30 mouse cellular contexts compared by ENCODE assay signal in the genomic region with DNA sequence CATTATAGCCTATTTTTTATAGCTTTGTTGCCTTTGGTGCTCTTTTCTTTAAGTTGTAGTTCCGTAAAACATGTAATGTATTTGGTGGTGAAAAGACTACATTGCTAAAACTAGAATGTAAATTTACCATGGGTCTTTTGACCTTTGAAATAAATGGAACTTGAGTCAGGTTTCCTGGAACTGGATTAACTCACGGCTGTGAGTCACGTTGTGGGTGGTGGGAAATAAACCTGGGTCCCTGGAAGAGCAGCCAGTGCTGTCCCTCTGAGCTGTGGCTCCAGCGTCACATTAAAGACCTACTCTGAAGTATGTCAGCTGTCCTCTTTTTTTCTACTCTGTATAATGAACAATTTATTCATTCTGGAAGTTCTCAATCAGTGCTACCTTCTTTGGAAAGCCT. TPM values are rescaled to one million over a fixed set of nuclear protein-coding genes. Genes with fewer than 3 reads are reported as not detected.
DNase-seq lines count a peak whose midpoint lies in the region; ATAC-seq and TF ChIP-seq lines count a peak whose summit lies in the region.
"Had no signal": no experiment of that assay in that cellular context is flagged by ENCODE, and none has a peak within 500 bp of the region (broad histone marks: within the 10 kb centered on the region; RNA-seq: fewer than 3 reads in every experiment).

No protein-coding gene starts in this region.

- H3K27me3 ChIP-seq in kidney, adult 2 months (replicated peaks; ENCODE audit: control insufficient read depth, insufficient read depth, low read length): no peaks in the 10 kb centered on the region
- no peaks in the 10 kb centered on the region for H3K27me3 ChIP-seq in liver, postnatal 0 days (ENCODE audit: insufficient read depth, low read length)
- H3K27me3 ChIP-seq: embryonic facial prominence, embryonic 13.5 days; hindbrain, embryonic 12.5 days; hindbrain, embryonic 15.5 days; intestine, embryonic 15.5 days; Patski had no signal

- H3K27ac ChIP-seq in kidney, adult 2 months (ENCODE audit: insufficient read depth, low read depth, low read length): no peak overlapping the region
- no peak overlapping the region for H3K27ac ChIP-seq in liver, postnatal 0 days (ENCODE audit: low read depth)
- H3K27ac ChIP-seq: embryonic facial prominence, embryonic 10.5 days; embryonic facial prominence, embryonic 13.5 days; forebrain, embryonic 10.5 days; gastrocnemius, adult 2 months; hindbrain, embryonic 12.5 days; hindbrain, embryonic 15.5 days; intestine, embryonic 15.5 days had no signal

- no peaks in the 10 kb centered on the region for H3K36me3 ChIP-seq in kidney, adult 2 months (ENCODE audit: control insufficient read depth, insufficient read depth, low read length)
- no peaks in the 10 kb centered on the region for H3K36me3 ChIP-seq in liver, postnatal 0 days (replicated peaks; ENCODE audit: insufficient read depth, low read length)
- H3K36me3 ChIP-seq: embryonic facial prominence, embryonic 10.5 days; embryonic facial prominence, embryonic 13.5 days; forebrain, embryonic 10.5 days; hindbrain, embryonic 12.5 days; hindbrain, embryonic 15.5 days; intestine, embryonic 15.5 days had no signal

- ATAC-seq in activated CD4-positive, CD25-positive, alpha-beta regulatory T cell, adult 4 months: peak; percentile 23
- no peak for ATAC-seq in liver, postnatal 0 days
- ATAC-seq: forebrain, embryonic 14.5 days; forebrain, postnatal 0 days; intestine, embryonic 15.5 days; Patski had no signal

- TF ChIP-seq EP300 in liver, postnatal 0 days (IDR thresholded peaks at IDR 0.05; ENCODE audit: low read depth): no peak

- no peak overlapping the region for H3K4me2 ChIP-seq in liver, postnatal 0 days (ENCODE audit: low read depth, low read length)
- H3K4me2 ChIP-seq: embryonic facial prominence, embryonic 13.5 days; heart, embryonic 11.5 days; hindbrain, embryonic 12.5 days; hindbrain, embryonic 15.5 days; intestine, embryonic 15.5 days had no signal

- H3K4me1 ChIP-seq in kidney, adult 2 months (ENCODE audit: control insufficient read depth, insufficient read depth, low read length): no peaks in the 10 kb centered on the region
- H3K4me1 ChIP-seq in liver, postnatal 0 days (ENCODE audit: insufficient read depth): no peaks in the 10 kb centered on the region
- H3K4me1 ChIP-seq: embryonic facial prominence, embryonic 10.5 days; embryonic facial prominence, embryonic 13.5 days; forebrain, embryonic 10.5 days; hindbrain, embryonic 12.5 days; hindbrain, embryonic 15.5 days; intestine, embryonic 15.5 days had no signal

- H3K9ac ChIP-seq in liver, postnatal 0 days (replicated peaks): no peak overlapping the region
- H3K9ac ChIP-seq: embryonic facial prominence, embryonic 13.5 days; forebrain, postnatal 0 days; hindbrain, embryonic 12.5 days; hindbrain, embryonic 15.5 days; intestine, embryonic 15.5 days had no signal

- DNase-seq in kidney, adult 2 months: peak; percentile 10
- DNase-seq in kidney, adult 18-20 months: no peak
- peak; percentile 18 for DNase-seq in induced T-regulatory cell, adult 2 months (ENCODE audit: low read depth)
- DNase-seq in ovary, postnatal 36 days (ENCODE audit: low spot score): no peak
- no peak for DNase-seq in liver, postnatal 0 days
- DNase-seq in cerebellum, adult 18-20 months: no peak
- DNase-seq: adrenal gland, adult 8-10 months; cerebellum, adult 11 months; cerebellum, adult 8-10 months; cerebellum, postnatal 10 days; cerebellum, postnatal 36 days; embryo, embryonic 11 days; forebrain, postnatal 0 days; gastrocnemius, adult 2 months; gastrocnemius, postnatal 14 days; heart, adult 11 months had no signal

- TF ChIP-seq CTCF in kidney, adult 2 months (conservative IDR thresholded peaks at IDR 0.05; ENCODE audit: insufficient read depth, insufficient read length, low read depth, low read length): no peak
- TF ChIP-seq CTCF in liver, postnatal 0 days (IDR thresholded peaks at IDR 0.05; ENCODE audit: low read depth): no peak

- no peak overlapping the region for H3K4me3 ChIP-seq in kidney, adult 2 months (ENCODE audit: insufficient read depth, low read depth, low read length)
- H3K4me3 ChIP-seq in liver, postnatal 0 days (ENCODE audit: low read depth, low read length): no peak overlapping the region
- H3K4me3 ChIP-seq: embryonic facial prominence, embryonic 10.5 days; embryonic facial prominence, embryonic 13.5 days; forebrain, embryonic 10.5 days; gastrocnemius, adult 2 months; hindbrain, embryonic 12.5 days; hindbrain, embryonic 15.5 days; intestine, embryonic 15.5 days had no signal

- H3K9me3 ChIP-seq in liver, postnatal 0 days (ENCODE audit: low read length): no peaks in the 10 kb centered on the region
- H3K9me3 ChIP-seq: embryonic facial prominence, embryonic 10.5 days; embryonic facial prominence, embryonic 13.5 days; forebrain, embryonic 10.5 days; hindbrain, embryonic 12.5 days; hindbrain, embryonic 15.5 days; intestine, embryonic 15.5 days had no signal

- TF ChIP-seq POLR2A in kidney, adult 2 months (IDR thresholded peaks at IDR 0.05; ENCODE audit: low read depth, low read length): no peak

- 57% methylated on average over 4 of the region's 4 CpGs for WGBS in kidney, adult 2 months
- 65% methylated on average over 4 of the region's 4 CpGs for WGBS in liver, postnatal 0 days (ENCODE audit: insufficient replicate concordance)

RNA-seq across cellular contexts. Expression of a gene that starts 51.0 kb away (rescaled TPM):
- not detected in 2 replicates for polyA plus RNA-seq in kidney, adult 2 months (2012; rRNA removed)
- polyA plus RNA-seq in activated CD4-positive, CD25-positive, alpha-beta regulatory T cell, adult 4 months (2017; shearing (Covaris generic)): not detected
- polyA plus RNA-seq in liver, postnatal 0 days (2015; fragmentation: Nextera tagmentation; extraction: Ambion mirVana): not detected in 2 replicates
- polyA plus RNA-seq: cortical plate, adult 2 months; embryonic facial prominence, embryonic 10.5 days; embryonic facial prominence, embryonic 13.5 days; forebrain, embryonic 10.5 days; forebrain, embryonic 14.5 days; forebrain, postnatal 0 days; frontal cortex, adult 2 months; heart, embryonic 11.5 days; heart, embryonic 14.5 days; heart, postnatal 0 days; hindbrain, embryonic 12.5 days; hindbrain, embryonic 15.5 days; intestine, embryonic 15.5 days; Patski had no signal

Comparison
In these comparisons a context has a peak if more than half of its experiments do, and no peak if none do; other contexts are left out.
1. DNase-seq: peak in kidney, adult 2 months (single experiment) and induced T-regulatory cell, adult 2 months (single experiment); none in kidney, adult 18-20 months (single experiment), ovary, postnatal 36 days (single experiment), liver, postnatal 0 days (single experiment) and cerebellum, adult 18-20 months (0 of 2).